Mouse (Mus musculus): Measurements from ENCODE around the gene Enho.

GRCm38 (mm10) chr4:41663614-41664013 lies 23.5 kb upstream of the Enho start:
- TF ChIP-seq CTCF (IDR thresholded peaks at IDR 0.05; ENCODE audit: low read depth) (no peak), EP300 (IDR thresholded peaks at IDR 0.05; ENCODE audit: low read depth) (no peak)

Measured in liver, postnatal 0 days (tissue).